Mouse (Mus musculus) myocyte (in vitro differentiated cells): ENCODE measurements around the gene Elmod3.

Source experiments
- E2F4 ChIP-seq: IDR thresholded peaks from one replicate; pipeline ENCODE4 v1.6.1; 2011; ENCODE audit warnings: mild to moderate bottlenecking, control low read depth, moderate library complexity; ENCODE audit not compliant: insufficient read depth
- MAX ChIP-seq: IDR thresholded peaks from one replicate; pipeline ENCODE4 v1.6.1; 2011; ENCODE audit warnings: low read depth, mild to moderate bottlenecking, control low read depth
- POLR2A ChIP-seq: IDR thresholded peaks from one replicate; pipeline ENCODE4 v1.6.1; 2011; ENCODE audit warnings: low read depth, mild to moderate bottlenecking, control low read depth, moderate library complexity; ENCODE audit not compliant: insufficient read length

- no peak for TF ChIP-seq MAX
- no peak for TF ChIP-seq POLR2A
- TF ChIP-seq E2F4, result no peak
These were observed 37.7 kb upstream of the Elmod3 start for GRCm38 (mm10) chr6:72635760-72636431.
